Mouse (Mus musculus): ENCODE data around the gene Lrrc2. TPM values are rescaled to one million over a fixed set of nuclear protein-coding genes. Genes with fewer than 3 reads are reported as not detected.

The Lrrc2 gene
- polyA plus RNA-seq, 1 experiment from 2014 or later, result 0.12 TPM

DNA sequence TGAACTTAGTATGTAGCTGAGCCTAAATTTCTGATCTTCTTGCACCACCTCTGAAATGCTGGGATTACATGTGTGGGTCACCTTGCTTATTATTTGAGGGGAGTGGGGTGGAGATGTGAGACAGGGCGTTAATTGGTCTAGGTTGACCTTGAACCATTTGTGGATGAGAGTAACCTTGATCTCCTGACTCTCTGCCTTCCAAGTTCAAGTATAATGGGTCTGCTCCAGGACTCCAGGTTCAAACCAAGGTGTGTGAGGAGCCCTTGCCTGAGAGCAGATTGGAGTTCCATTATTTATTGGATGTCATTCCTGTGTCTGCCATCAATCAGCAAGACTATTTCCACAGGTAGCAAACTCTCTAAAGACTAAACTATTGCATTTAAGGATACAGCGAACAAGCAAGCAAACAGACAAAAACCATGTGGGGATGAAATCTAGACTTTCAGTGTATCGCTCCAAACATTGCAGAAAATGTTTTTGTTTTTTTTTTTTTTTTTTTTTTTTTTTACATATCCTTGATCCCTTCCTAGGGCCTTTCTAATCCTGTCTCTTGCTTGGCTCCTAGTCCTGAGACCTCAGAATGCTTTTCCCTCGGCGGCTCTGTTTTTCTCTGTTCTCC, 1.7 kb downstream of the Lrrc2 start:
- no peaks in the 10 kb centered on the region for H3K36me3 ChIP-seq (ENCODE audit: control insufficient read depth, insufficient read depth, low read length)
- no peak overlapping the region for H3K9ac ChIP-seq (ENCODE audit: low read length)
- no peaks in the 10 kb centered on the region for H3K9me3 ChIP-seq (ENCODE audit: control insufficient read depth, low read length)
- no peaks in the 10 kb centered on the region for H3K4me1 ChIP-seq (replicated peaks; ENCODE audit: control insufficient read depth, insufficient read depth, low read length)
- H3K4me3 ChIP-seq (ENCODE audit: low read depth, low read length), result peak overlapping the region; percentile 48
- DNase-seq (ENCODE audit: low spot score), result no peak
- ATAC-seq (replicated peaks; ENCODE audit: low FRiP score, low TSS enrichment, low read depth), result no peak
- H3K4me2 ChIP-seq (ENCODE audit: low read length), result peak overlapping the region; percentile 90
- 44% methylated on average over 5 of the region's 5 CpGs for WGBS
- no peak overlapping the region for H3K27ac ChIP-seq (ENCODE audit: low read depth)
- peaks cover 12% of the 10 kb centered on the region; the same call in 1 of the 2 replicates for H3K27me3 ChIP-seq (replicated peaks; ENCODE audit: control insufficient read depth, insufficient read depth, low read length)

DNA sequence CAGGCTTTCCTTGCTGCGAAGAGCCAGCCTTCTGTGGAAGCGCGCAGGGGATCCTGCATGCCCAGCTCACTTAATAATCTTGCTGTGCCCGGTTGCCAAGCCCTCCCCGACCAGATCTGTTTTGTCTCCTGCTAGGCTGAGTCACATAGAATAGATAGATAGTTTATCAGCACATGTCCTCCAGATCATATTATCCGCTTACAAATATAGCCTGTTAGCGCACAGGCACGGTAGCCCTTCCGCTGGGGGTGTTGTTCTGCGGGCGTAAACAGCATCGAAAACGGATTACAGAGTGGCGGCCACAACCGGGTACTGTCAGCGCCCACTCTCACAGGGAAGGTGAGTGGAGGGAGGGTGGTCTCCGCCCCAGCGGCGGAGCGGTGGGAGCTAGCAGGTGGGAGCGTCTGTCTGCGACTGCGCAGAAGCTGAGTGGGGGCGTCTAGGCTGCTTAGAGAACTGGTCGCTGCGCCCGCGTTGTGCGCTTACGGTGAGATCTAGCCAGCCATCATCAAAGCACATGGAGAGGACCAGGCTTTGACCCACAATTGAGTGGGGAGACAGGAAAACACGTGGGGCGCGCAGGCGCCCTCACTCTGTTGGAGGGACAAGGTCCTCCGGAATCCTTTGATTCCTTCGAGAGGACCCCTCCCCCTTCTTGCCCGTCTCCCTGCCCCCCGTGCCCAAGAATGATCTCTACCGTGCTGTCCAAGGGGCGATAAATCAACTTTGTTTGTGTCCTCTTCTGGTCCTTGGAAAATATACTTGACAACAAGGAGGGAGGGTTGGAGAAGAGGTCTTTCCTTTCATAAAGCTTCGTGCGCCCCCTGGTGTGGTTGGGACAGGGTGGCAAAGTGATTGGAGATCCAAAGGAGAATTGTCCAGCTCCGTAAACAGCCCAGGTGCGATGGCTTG, 2.5 kb downstream of the Lrrc2 start:
- Histone ChIP-seq H3K27me3 (replicated peaks; ENCODE audit: control insufficient read depth, insufficient read depth, low read length) (peaks cover 12% of the 10 kb centered on the region; the same call in 1 of the 2 replicates), H3K4me2 (ENCODE audit: low read length) (peak overlapping the region; percentile 90), H3K4me3 (ENCODE audit: low read depth, low read length) (peak overlapping the region; percentile 48), H3K4me1 (replicated peaks; ENCODE audit: control insufficient read depth, insufficient read depth, low read length) (no peaks in the 10 kb centered on the region), H3K9me3 (ENCODE audit: control insufficient read depth, low read length) (no peaks in the 10 kb centered on the region), H3K9ac (ENCODE audit: low read length) (peak overlapping the region; percentile 22; the same call in 1 of the 2 replicates), H3K36me3 (ENCODE audit: control insufficient read depth, insufficient read depth, low read length) (no peaks in the 10 kb centered on the region), H3K27ac (ENCODE audit: low read depth) (no peak overlapping the region)
- DNase-seq (ENCODE audit: low spot score), result peak; percentile 88
- WGBS, result under 1% methylated on average over 44 of the region's 44 CpGs
- peak; percentile 73 for ATAC-seq (replicated peaks; ENCODE audit: low FRiP score, low TSS enrichment, low read depth)

DNA sequence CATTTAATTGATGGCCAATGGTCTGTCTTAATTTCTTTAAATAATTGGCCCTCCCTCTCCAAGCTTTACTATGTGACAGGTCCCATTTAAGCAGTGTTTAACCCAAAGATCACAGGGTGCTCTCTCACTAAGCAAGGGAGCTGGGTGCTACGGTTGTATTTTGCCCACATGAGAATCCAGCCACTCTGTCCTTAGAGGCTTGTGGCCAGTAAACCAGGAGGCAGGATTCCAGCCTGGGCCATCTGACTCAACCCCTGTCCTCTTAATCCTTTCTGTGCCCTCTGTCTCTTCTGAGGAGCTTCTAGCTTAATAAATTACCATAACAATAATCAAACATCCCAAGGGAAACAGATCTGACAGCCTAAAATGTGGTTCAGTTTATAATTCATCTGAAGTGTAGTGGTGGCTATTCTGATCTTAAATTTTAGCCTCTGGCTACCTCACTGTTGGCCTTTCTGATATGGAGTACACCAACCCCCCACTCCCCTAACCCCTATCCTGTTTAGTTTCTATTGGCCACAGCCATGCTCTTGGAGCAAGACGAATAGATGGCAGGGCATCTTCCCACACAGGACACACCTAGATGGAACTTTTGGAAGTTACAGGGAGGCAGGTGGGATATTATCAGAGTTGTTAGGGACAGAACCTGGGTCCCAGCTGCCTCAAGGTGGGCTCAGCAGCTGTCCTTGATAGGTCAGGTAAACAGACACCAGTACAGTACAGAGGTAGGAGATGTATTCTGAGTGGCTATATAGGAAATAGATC, 3.5 kb downstream of the Lrrc2 start:
- Histone ChIP-seq H3K9me3 (ENCODE audit: control insufficient read depth, low read length) (no peaks in the 10 kb centered on the region), H3K36me3 (ENCODE audit: control insufficient read depth, insufficient read depth, low read length) (no peaks in the 10 kb centered on the region), H3K4me3 (ENCODE audit: low read depth, low read length) (no peak overlapping the region), H3K27me3 (replicated peaks; ENCODE audit: control insufficient read depth, insufficient read depth, low read length) (peaks cover 12% of the 10 kb centered on the region; the same call in 1 of the 2 replicates), H3K27ac (ENCODE audit: low read depth) (no peak overlapping the region), H3K9ac (ENCODE audit: low read length) (no peak overlapping the region), H3K4me2 (ENCODE audit: low read length) (no peak overlapping the region), H3K4me1 (replicated peaks; ENCODE audit: control insufficient read depth, insufficient read depth, low read length) (no peaks in the 10 kb centered on the region)
- ATAC-seq (replicated peaks; ENCODE audit: low FRiP score, low TSS enrichment, low read depth) (no peak), DNase-seq (ENCODE audit: low spot score) (no peak)
- WGBS, result 53% methylated on average over 2 of the region's 2 CpGs

- H3K27me3 ChIP-seq (replicated peaks; ENCODE audit: control insufficient read depth, insufficient read depth, low read length), result peaks cover 12% of the 10 kb centered on the region; the same call in 1 of the 2 replicates
- H3K9me3 ChIP-seq (ENCODE audit: control insufficient read depth, low read length), result no peaks in the 10 kb centered on the region
- no peak overlapping the region for H3K9ac ChIP-seq (ENCODE audit: low read length)
- ATAC-seq (replicated peaks; ENCODE audit: low FRiP score, low TSS enrichment, low read depth) (no peak), DNase-seq (ENCODE audit: low spot score) (no peak)
- H3K4me3 ChIP-seq (ENCODE audit: low read depth, low read length), result no peak overlapping the region
- H3K4me2 ChIP-seq (ENCODE audit: low read length), result no peak overlapping the region
- no peaks in the 10 kb centered on the region for H3K36me3 ChIP-seq (ENCODE audit: control insufficient read depth, insufficient read depth, low read length)
- H3K4me1 ChIP-seq (replicated peaks; ENCODE audit: control insufficient read depth, insufficient read depth, low read length), result no peaks in the 10 kb centered on the region
- 86% methylated on average over 6 of the region's 6 CpGs for WGBS
- no peak overlapping the region for H3K27ac ChIP-seq (ENCODE audit: low read depth)
Measured at GRCm38 (mm10) chr9:110955962-110956361, 4.6 kb downstream of the Lrrc2 start.

DNA sequence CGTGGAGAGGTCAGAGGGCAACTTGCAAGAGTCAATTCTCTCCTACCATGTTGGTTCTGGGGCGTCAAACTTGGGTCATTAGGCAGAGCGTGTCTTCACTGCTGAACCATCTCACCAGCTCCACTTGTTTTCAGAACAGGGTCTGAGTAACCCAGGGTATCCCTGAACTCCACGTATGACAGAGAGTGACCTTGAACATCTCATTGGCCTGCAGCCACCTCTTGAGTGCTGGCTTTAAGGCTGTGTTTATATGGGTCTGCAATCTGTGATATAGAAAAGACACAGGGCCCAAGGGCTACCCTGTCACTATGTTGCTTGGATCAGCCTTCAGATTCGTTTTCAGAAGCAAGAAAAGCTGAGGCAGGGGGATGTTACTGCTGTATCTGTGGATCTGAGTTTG, 8.3 kb downstream of the Lrrc2 start:
- DNase-seq (ENCODE audit: low spot score) (no peak), ATAC-seq (replicated peaks; ENCODE audit: low FRiP score, low TSS enrichment, low read depth) (no peak)
- Histone ChIP-seq H3K27me3 (replicated peaks; ENCODE audit: control insufficient read depth, insufficient read depth, low read length) (peaks cover 11% of the 10 kb centered on the region; the same call in 1 of the 2 replicates), H3K9ac (ENCODE audit: low read length) (no peak overlapping the region), H3K4me2 (ENCODE audit: low read length) (no peak overlapping the region), H3K4me3 (ENCODE audit: low read depth, low read length) (no peak overlapping the region), H3K9me3 (ENCODE audit: control insufficient read depth, low read length) (no peaks in the 10 kb centered on the region), H3K36me3 (ENCODE audit: control insufficient read depth, insufficient read depth, low read length) (no peaks in the 10 kb centered on the region), H3K27ac (ENCODE audit: low read depth) (no peak overlapping the region), H3K4me1 (replicated peaks; ENCODE audit: control insufficient read depth, insufficient read depth, low read length) (no peaks in the 10 kb centered on the region)
- 78% methylated on average over 5 of the region's 5 CpGs for WGBS

DNA sequence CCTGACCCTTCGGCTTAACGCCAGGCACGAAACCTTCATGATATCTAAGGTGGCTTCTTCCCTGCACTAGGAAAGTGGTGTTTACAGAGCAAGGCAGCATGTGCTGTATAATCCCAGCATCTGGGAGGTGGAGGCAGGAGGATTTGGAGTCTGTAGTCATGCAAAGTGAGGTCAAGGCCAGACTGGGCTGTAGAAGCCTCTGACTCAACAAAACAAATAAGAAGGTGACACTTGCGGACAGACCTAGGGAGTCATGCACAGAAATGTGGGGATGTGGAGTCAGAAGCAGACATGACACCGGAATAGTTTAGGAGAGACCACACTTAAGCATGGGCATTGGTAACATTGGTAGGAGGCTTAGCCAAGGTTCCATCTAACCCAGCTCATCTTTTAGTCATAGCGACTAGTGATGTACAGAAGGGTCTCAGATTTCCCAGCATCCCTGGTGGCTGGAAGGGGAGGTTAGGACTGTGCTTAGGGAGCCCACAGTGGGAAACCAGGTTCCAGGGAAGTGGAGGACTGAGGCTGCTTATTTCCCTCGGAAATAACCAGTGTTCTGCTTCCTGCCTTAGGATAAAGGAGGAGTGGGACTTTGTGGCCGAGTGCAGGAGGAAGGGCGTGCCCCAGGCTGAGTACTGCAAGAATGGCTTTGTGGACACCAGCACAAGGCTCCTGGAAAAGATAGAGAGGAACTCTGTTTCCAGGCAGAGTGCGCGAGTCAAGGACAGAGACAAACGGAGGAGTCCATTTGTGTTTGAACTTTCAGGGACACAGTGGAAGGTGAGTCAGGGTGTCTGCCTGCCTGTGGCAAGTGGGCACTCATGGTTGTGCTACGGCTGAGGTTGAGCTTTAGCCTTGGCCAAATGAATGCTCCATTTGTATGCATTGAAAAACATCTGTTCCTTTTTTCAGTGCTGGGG, 9.1 kb downstream of the Lrrc2 start:
- Histone ChIP-seq H3K36me3 (ENCODE audit: control insufficient read depth, insufficient read depth, low read length) (no peaks in the 10 kb centered on the region), H3K4me3 (ENCODE audit: low read depth, low read length) (no peak overlapping the region), H3K4me2 (ENCODE audit: low read length) (no peak overlapping the region), H3K9ac (ENCODE audit: low read length) (no peak overlapping the region), H3K9me3 (ENCODE audit: control insufficient read depth, low read length) (no peaks in the 10 kb centered on the region), H3K27ac (ENCODE audit: low read depth) (no peak overlapping the region), H3K4me1 (replicated peaks; ENCODE audit: control insufficient read depth, insufficient read depth, low read length) (no peaks in the 10 kb centered on the region), H3K27me3 (replicated peaks; ENCODE audit: control insufficient read depth, insufficient read depth, low read length) (peaks cover 5% of the 10 kb centered on the region; the same call in 1 of the 2 replicates)
- DNase-seq (ENCODE audit: low spot score), result no peak
- no peak for ATAC-seq (replicated peaks; ENCODE audit: low FRiP score, low TSS enrichment, low read depth)
- WGBS, result 81% methylated on average over 13 of the region's 13 CpGs

DNA sequence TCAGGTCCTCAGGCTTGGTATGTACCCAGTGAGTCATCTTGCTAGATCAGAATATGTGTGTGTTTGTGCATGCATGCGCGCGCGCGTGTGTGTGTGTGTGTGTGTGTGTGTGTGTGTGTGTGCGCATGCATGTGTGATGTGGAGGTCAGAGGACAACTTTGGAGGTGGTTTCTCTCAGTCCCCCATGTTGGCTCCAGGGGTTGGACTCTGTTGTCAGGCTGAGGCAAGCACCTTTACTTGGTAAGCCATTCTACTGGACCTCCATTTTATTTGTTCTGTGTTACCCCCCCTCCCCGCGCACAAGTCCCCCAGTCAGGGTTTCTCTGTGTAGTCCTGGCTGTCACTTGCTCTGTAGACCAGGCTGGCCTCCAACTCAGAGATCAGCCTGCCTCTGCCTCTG, 10.0 kb downstream of the Lrrc2 start:
- no peaks in the 10 kb centered on the region for H3K4me1 ChIP-seq (replicated peaks; ENCODE audit: control insufficient read depth, insufficient read depth, low read length)
- H3K4me3 ChIP-seq (ENCODE audit: low read depth, low read length), result no peak overlapping the region
- no peaks in the 10 kb centered on the region for H3K36me3 ChIP-seq (ENCODE audit: control insufficient read depth, insufficient read depth, low read length)
- no peak overlapping the region for H3K27ac ChIP-seq (ENCODE audit: low read depth)
- no peak for DNase-seq (ENCODE audit: low spot score)
- no peak overlapping the region for H3K9ac ChIP-seq (ENCODE audit: low read length)
- H3K27me3 ChIP-seq (replicated peaks; ENCODE audit: control insufficient read depth, insufficient read depth, low read length), result no peaks in the 10 kb centered on the region
- WGBS, result 97% methylated on average over 8 of the region's 8 CpGs
- H3K9me3 ChIP-seq (ENCODE audit: control insufficient read depth, low read length), result no peaks in the 10 kb centered on the region
- ATAC-seq (replicated peaks; ENCODE audit: low FRiP score, low TSS enrichment, low read depth), result no peak
- H3K4me2 ChIP-seq (ENCODE audit: low read length), result no peak overlapping the region
